Mouse (Mus musculus): Measurements from ENCODE around the gene Gm7697.
"Not testable (repeated sequence)": the region's sequence is repeated elsewhere in the genome, so short reads cannot be mapped to it uniquely, and the experiment has no call there.

GRCm38 (mm10) chr8:69551249-69551648 lies 28.5 kb upstream of the Gm7697 start:
- TF ChIP-seq CTCF (IDR thresholded peaks at IDR 0.05; ENCODE audit: low read depth, low read length); POLR2A (IDR thresholded peaks at IDR 0.05; ENCODE audit: extremely low read depth, insufficient read depth, low read length): not testable (repeated sequence)

Measured in liver, adult 2 months (tissue).